Mouse (Mus musculus) myocyte (in vitro differentiated cells): Measurements from ENCODE around the gene Hivep2. TPM values are rescaled to one million over a fixed set of nuclear protein-coding genes. Genes with fewer than 3 reads are reported as not detected.

ENCODE experiments used
- H3K27me3 ChIP-seq: one replicate; pipeline ENCODE4 v1.6.1; 2011; ENCODE audit not compliant: control insufficient read depth, insufficient read depth, insufficient read length
- H3K36me3 ChIP-seq: one replicate; pipeline ENCODE4 v1.6.1; 2011; ENCODE audit not compliant: control insufficient read depth, insufficient read depth
- H3K4me2 ChIP-seq: one replicate; pipeline ENCODE4 v1.6.1; 2011; ENCODE audit warnings: low read depth, control low read depth
- H3K4me3 ChIP-seq: one replicate; pipeline ENCODE4 v1.5.1; 2011; ENCODE audit warnings: mild to moderate bottlenecking, control low read depth, moderate library complexity
- H3K79me2 ChIP-seq: one replicate; pipeline ENCODE4 v1.6.1; 2011; ENCODE audit not compliant: control insufficient read depth, insufficient read depth
- H3ac ChIP-seq: one replicate; pipeline ENCODE4 v1.6.1; 2011; ENCODE audit not compliant: control insufficient read depth, insufficient read length
- CEBPB ChIP-seq: IDR thresholded peaks from 2 replicates; pipeline ENCODE4 v1.6.1; 2011; ENCODE audit warnings: mild to moderate bottlenecking, moderate library complexity; ENCODE audit not compliant: poor library complexity, insufficient read depth, severe bottlenecking
- E2F4 ChIP-seq: IDR thresholded peaks from one replicate; pipeline ENCODE4 v1.6.1; 2011; ENCODE audit warnings: mild to moderate bottlenecking, control low read depth, moderate library complexity; ENCODE audit not compliant: insufficient read depth
- MAX ChIP-seq: IDR thresholded peaks from one replicate; pipeline ENCODE4 v1.6.1; 2011; ENCODE audit warnings: low read depth, mild to moderate bottlenecking, control low read depth
- MYOD1 ChIP-seq, 3 experiments: IDR thresholded peaks; one replicate each; pipeline ENCODE4 v1.6.1; 2011; ENCODE audit warnings: control low read depth in 2 of 3, low read depth in 2 of 3, mild to moderate bottlenecking in 2 of 3, moderate library complexity in 1 of 3; ENCODE audit not compliant: insufficient read length in 2 of 3, control insufficient read depth in 1 of 3
- MYOG ChIP-seq, 3 experiments: IDR thresholded peaks; one replicate each; pipeline ENCODE4 v1.6.1; 2011; ENCODE audit warnings: control low read depth in 2 of 3, low read depth in 2 of 3, mild to moderate bottlenecking in 2 of 3; ENCODE audit not compliant: insufficient read length in 2 of 3, control insufficient read depth in 1 of 3, insufficient read depth in 1 of 3
- POLR2A ChIP-seq: IDR thresholded peaks from one replicate; pipeline ENCODE4 v1.6.1; 2011; ENCODE audit warnings: low read depth, mild to moderate bottlenecking, control low read depth, moderate library complexity; ENCODE audit not compliant: insufficient read length
- POLR2AphosphoS2 ChIP-seq: IDR thresholded peaks from one replicate; pipeline ENCODE4 v1.6.1; 2011; ENCODE audit warnings: low read depth, control low read depth; ENCODE audit not compliant: insufficient read length
- REST ChIP-seq: IDR thresholded peaks from one replicate; pipeline ENCODE4 v1.6.1; 2011; ENCODE audit warnings: mild to moderate bottlenecking, control low read depth, moderate library complexity; ENCODE audit not compliant: insufficient read depth, insufficient read length
- SRF ChIP-seq: IDR thresholded peaks from one replicate; pipeline ENCODE4 v1.6.1; 2011; ENCODE audit warnings: low read depth; ENCODE audit not compliant: control insufficient read depth, insufficient read length
- TCF12 ChIP-seq: IDR thresholded peaks from one replicate; pipeline ENCODE4 v1.6.1; 2011; ENCODE audit warnings: mild to moderate bottlenecking, control low read depth; ENCODE audit not compliant: poor library complexity, insufficient read depth, severe bottlenecking
- TCF3 ChIP-seq: IDR thresholded peaks from one replicate; pipeline ENCODE4 v1.6.1; 2011; ENCODE audit warnings: low read depth, control low read depth; ENCODE audit not compliant: insufficient read length
- USF1 ChIP-seq: IDR thresholded peaks from one replicate; pipeline ENCODE4 v1.6.1; 2011; ENCODE audit warnings: low read depth, mild to moderate bottlenecking, control low read depth, moderate library complexity
- polyA plus RNA-seq: library from polyadenylated mRNA; unstranded; fragments of >200 nt; fragmentation: generic; extraction: Trizol; gene quantifications from one replicate; pipeline ENCODE4 v1.2.1, GENCODE M21; 2012; ENCODE audit warnings: missing spikeins

Hivep2 gene
- polyA plus RNA-seq, 1 experiment, result 9.6 TPM

DNA sequence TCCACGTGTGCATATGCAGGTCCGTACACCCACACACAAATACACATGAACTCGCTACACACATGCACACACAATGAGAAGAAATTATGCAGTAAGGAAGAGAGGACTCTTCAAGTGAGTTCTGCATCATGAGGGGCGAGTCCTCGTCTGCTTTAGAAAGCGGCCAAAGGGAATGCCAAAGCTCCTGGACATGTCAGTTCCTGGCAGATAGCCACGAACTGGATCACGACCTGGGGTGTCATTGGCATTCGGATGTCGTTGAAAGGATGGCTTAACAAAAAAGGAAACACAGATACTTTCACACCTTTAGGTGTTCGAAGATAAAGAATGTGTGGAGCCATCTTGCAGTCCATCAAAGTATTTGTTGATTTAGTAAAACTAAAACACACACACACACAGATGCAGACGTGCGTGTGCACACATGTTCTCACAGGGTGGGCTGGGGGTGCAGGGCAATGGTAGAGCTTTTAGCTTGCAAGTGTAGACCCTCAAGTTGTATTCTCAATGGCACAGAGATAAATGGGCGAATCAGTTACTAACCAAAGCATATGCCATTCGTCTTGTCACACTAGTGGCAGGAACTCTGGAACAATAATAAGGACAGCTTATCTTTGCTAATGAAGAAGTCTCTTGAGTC is 99.0 kb downstream of the Hivep2 start:
- Histone ChIP-seq H3K27me3 (no peaks in the 10 kb centered on the region), H3K79me2 (peaks cover 33% of the 10 kb centered on the region), H3ac (no peak overlapping the region), H3K36me3 (no peaks in the 10 kb centered on the region), H3K4me2 (no peak overlapping the region), H3K4me3 (no peak overlapping the region)
- TF ChIP-seq E2F4 (no peak), TCF12 (no peak), MYOG (IDR thresholded peaks at IDR 0.05; ENCODE audit: control insufficient read depth in 1 of 3, insufficient read depth in 1 of 3, insufficient read length in 2 of 3, low read depth in 2 of 3) (no peak), MAX (no peak), SRF (no peak), MYOD1 (IDR thresholded peaks at IDR 0.05; ENCODE audit: control insufficient read depth in 1 of 3, insufficient read length in 2 of 3, low read depth in 2 of 3) (no peak), REST (no peak), POLR2AphosphoS2 (no peak), CEBPB (no peak), TCF3 (no peak), USF1 (no peak), POLR2A (no peak)

DNA sequence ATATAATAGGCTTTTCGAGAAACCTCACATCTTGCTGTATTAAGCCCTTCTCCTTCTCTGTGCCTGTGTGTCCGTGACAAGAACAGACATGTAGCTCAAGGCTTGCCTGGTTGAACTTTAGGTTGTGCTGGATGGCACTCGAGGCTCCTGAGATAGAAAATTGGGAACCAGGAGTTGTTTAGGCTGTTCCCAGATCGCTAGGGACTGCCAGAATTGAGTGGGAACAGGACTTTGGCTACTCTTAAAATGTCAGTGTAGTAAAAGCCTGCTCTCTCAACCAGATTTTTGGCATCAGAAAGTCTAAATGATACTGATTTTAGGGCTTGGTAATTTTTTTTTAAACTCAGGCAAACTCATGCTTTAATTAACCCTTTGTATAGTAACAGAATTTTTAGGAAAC is 101.9 kb downstream of the Hivep2 start:
- Histone ChIP-seq H3K79me2 (peaks cover 22% of the 10 kb centered on the region), H3K36me3 (peaks cover 4% of the 10 kb centered on the region), H3K27me3 (no peaks in the 10 kb centered on the region), H3K4me3 (no peak overlapping the region), H3ac (no peak overlapping the region), H3K4me2 (no peak overlapping the region)
- TF ChIP-seq POLR2A (no peak), CEBPB (no peak), REST (no peak), SRF (no peak)

GRCm38 (mm10) chr10:14070498-14071079 is 104.7 kb downstream of the Hivep2 start:
- Histone ChIP-seq H3K27me3 (no peaks in the 10 kb centered on the region), H3K36me3 (peaks cover 4% of the 10 kb centered on the region), H3K4me2 (no peak overlapping the region), H3ac (no peak overlapping the region), H3K4me3 (no peak overlapping the region), H3K79me2 (peaks cover 6% of the 10 kb centered on the region)
- no peak for TF ChIP-seq MAX
- no peak for TF ChIP-seq TCF12
- no peak for TF ChIP-seq MYOG (IDR thresholded peaks at IDR 0.05; ENCODE audit: control insufficient read depth in 1 of 3, insufficient read depth in 1 of 3, insufficient read length in 2 of 3, low read depth in 2 of 3)
- TF ChIP-seq E2F4, result no peak
- no peak for TF ChIP-seq POLR2A
- TF ChIP-seq REST, result no peak
- TF ChIP-seq SRF, result no peak
- TF ChIP-seq USF1, result no peak
- TF ChIP-seq POLR2AphosphoS2, result no peak
- TF ChIP-seq TCF3, result no peak
- TF ChIP-seq CEBPB, result no peak

- TF ChIP-seq POLR2AphosphoS2 (no peak), E2F4 (no peak), TCF12 (no peak), CEBPB (no peak), REST (no peak), MYOG (IDR thresholded peaks at IDR 0.05; ENCODE audit: control insufficient read depth in 1 of 3, insufficient read depth in 1 of 3, insufficient read length in 2 of 3, low read depth in 2 of 3) (no peak), MAX (no peak)
- H3K4me2 ChIP-seq, result no peak overlapping the region
- H3K4me3 ChIP-seq, result no peak overlapping the region
- peaks cover 4% of the 10 kb centered on the region for H3K36me3 ChIP-seq
- no peak overlapping the region for H3ac ChIP-seq
- H3K27me3 ChIP-seq, result no peaks in the 10 kb centered on the region
- H3K79me2 ChIP-seq, result peaks cover 4% of the 10 kb centered on the region
Measured at GRCm38 (mm10) chr10:14072504-14072903, 106.6 kb downstream of the Hivep2 start.

DNA sequence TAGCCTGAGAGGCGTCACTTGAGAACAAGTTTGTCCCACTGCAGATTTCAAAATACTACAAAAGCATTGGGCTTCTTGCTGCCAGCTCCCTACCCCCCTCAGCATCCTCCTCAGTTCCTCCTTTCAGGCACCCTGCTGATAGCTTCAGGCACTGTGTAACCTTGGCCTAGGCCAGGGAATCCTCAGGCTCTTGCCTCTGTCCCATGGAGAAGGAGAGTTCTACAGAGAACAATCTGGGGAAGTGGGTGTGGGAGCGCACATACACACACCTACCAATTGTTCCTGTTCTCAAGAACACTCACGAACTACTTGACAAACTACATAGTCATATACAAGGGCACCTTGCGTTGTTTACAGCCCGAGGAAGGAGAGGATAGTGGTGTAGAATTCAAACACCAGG is 109.9 kb downstream of the Hivep2 start:
- no peak for TF ChIP-seq E2F4
- no peak for TF ChIP-seq TCF12
- TF ChIP-seq MYOD1 (IDR thresholded peaks at IDR 0.05; ENCODE audit: control insufficient read depth in 1 of 3, insufficient read length in 2 of 3, low read depth in 2 of 3), result no peak
- no peak for TF ChIP-seq SRF
- no peak for TF ChIP-seq MYOG (IDR thresholded peaks at IDR 0.05; ENCODE audit: control insufficient read depth in 1 of 3, insufficient read depth in 1 of 3, insufficient read length in 2 of 3, low read depth in 2 of 3)
- TF ChIP-seq USF1, result no peak
- no peak for TF ChIP-seq CEBPB
- Histone ChIP-seq H3K4me2 (no peak overlapping the region), H3K36me3 (peaks cover 4% of the 10 kb centered on the region), H3K79me2 (peaks cover 4% of the 10 kb centered on the region), H3K27me3 (no peaks in the 10 kb centered on the region), H3K4me3 (no peak overlapping the region), H3ac (no peak overlapping the region)
